In genomic region chr14:31829761-31830562, GRCm38 (mm10) we compare ENCODE assay signal across 8 mouse cellular contexts. TPM values are rescaled to one million over a fixed set of nuclear protein-coding genes. Genes with fewer than 3 reads are reported as not detected.
DNase-seq lines count a peak whose midpoint lies in the region; ATAC-seq and TF ChIP-seq lines count a peak whose summit lies in the region.

No protein-coding gene starts in this region.

- no peaks in the 10 kb centered on the region for H3K9me3 ChIP-seq in E14TG2a.4 (ENCODE audit: low read length)
- H3K9me3 ChIP-seq in forebrain, embryonic 14.5 days (replicated peaks; ENCODE audit: control insufficient read depth, low read length) = no peaks in the 10 kb centered on the region
- H3K9me3 ChIP-seq in lung, embryonic 16.5 days (ENCODE audit: control insufficient read depth, low read length) = no peaks in the 10 kb centered on the region

- peaks cover 54% of the 10 kb centered on the region for H3K4me1 ChIP-seq in E14TG2a.4 (replicated peaks; ENCODE audit: low read depth, low read length)
- H3K4me1 ChIP-seq in forebrain, embryonic 14.5 days (ENCODE audit: control insufficient read depth, insufficient read depth, low read length) = peaks cover 3% of the 10 kb centered on the region; the same call in 1 of the 2 replicates
- peaks cover 6% of the 10 kb centered on the region for H3K4me1 ChIP-seq in lung, embryonic 16.5 days (replicated peaks; ENCODE audit: control insufficient read depth, insufficient read depth, low read length)

- peak; percentile 60 for DNase-seq in cerebellum, adult 11 months
- peak; percentile 44 for DNase-seq in forebrain, embryonic 14.5 days (ENCODE audit: low spot score)
- DNase-seq in heart, postnatal 4 days = peak; percentile 59
- DNase-seq in layer of hippocampus, adult 9-11 months = peak; percentile 30
- DNase-seq in ovary, adult 18-20 months (ENCODE audit: low spot score) = peak; percentile 28
- peak; percentile 72 for DNase-seq in thymus, postnatal 0 days (ENCODE audit: low spot score)

- peak overlapping the region; percentile 81 for H3K9ac ChIP-seq in forebrain, embryonic 14.5 days (ENCODE audit: low read length)
- peak overlapping the region; percentile 83 for H3K9ac ChIP-seq in lung, embryonic 16.5 days (ENCODE audit: low read length)

- ATAC-seq in forebrain, embryonic 14.5 days = no peak
- ATAC-seq in lung, embryonic 16.5 days (ENCODE audit: low read depth) = peak; percentile 85

- WGBS in forebrain, embryonic 14.5 days = under 1% methylated on average over 73 of the region's 97 CpGs
- under 1% methylated on average over 80 of the region's 97 CpGs for WGBS in lung, embryonic 16.5 days

- no peaks in the 10 kb centered on the region for H3K36me3 ChIP-seq in E14TG2a.4 (ENCODE audit: insufficient read depth, low read length)
- no peaks in the 10 kb centered on the region for H3K36me3 ChIP-seq in forebrain, embryonic 14.5 days (ENCODE audit: control insufficient read depth, insufficient read depth, low read length)
- no peaks in the 10 kb centered on the region for H3K36me3 ChIP-seq in lung, embryonic 16.5 days (ENCODE audit: control insufficient read depth, insufficient read depth, low read length)

- TF ChIP-seq CTCF in E14TG2a.4 (conservative IDR thresholded peaks at IDR 0.05; ENCODE audit: low read length) = no peak

- H3K4me2 ChIP-seq in forebrain, embryonic 14.5 days (ENCODE audit: low read length) = peak overlapping the region; percentile 89
- H3K4me2 ChIP-seq in lung, embryonic 16.5 days (ENCODE audit: low read depth, low read length) = peak overlapping the region; percentile 68

- no peaks in the 10 kb centered on the region for H3K27me3 ChIP-seq in E14TG2a.4 (ENCODE audit: insufficient read depth, low read length)
- H3K27me3 ChIP-seq in forebrain, embryonic 14.5 days (replicated peaks; ENCODE audit: control insufficient read depth, insufficient read depth, low read length) = no peaks in the 10 kb centered on the region
- no peaks in the 10 kb centered on the region for H3K27me3 ChIP-seq in lung, embryonic 16.5 days (ENCODE audit: control insufficient read depth, insufficient read depth, low read depth, low read length)

- H3K27ac ChIP-seq in forebrain, embryonic 14.5 days (ENCODE audit: low read depth, low read length) = peak overlapping the region; percentile 94
- peak overlapping the region; percentile 92 for H3K27ac ChIP-seq in lung, embryonic 16.5 days (ENCODE audit: low read length)

- H3K4me3 ChIP-seq in E14TG2a.4 (replicated peaks; ENCODE audit: low read length) = peak overlapping the region; percentile 92
- peak overlapping the region; percentile 99 for H3K4me3 ChIP-seq in forebrain, embryonic 14.5 days (ENCODE audit: low read depth, low read length)
- H3K4me3 ChIP-seq in lung, embryonic 16.5 days (ENCODE audit: low read length) = peak overlapping the region; percentile 89

RNA-seq across cellular contexts. Expression of gene Ankrd28, which starts 0.5 kb away (rescaled TPM):
- polyA plus RNA-seq in forebrain, embryonic 14.5 days (2014; fragmentation: Nextera tagmentation; extraction: Ambion mirVana) = 9.2 and 10.6 TPM in 2 replicates
- total RNA-seq in heart, postnatal 4 days (2021) = 10 to 100 TPM; 48.8 to 52.3 TPM
- polyA plus RNA-seq in lung, embryonic 16.5 days (2015; fragmentation: Nextera tagmentation; extraction: Ambion mirVana) = 7.0 TPM in 2 replicates
- 9.2 and 11.1 TPM in 2 replicates for polyA plus RNA-seq in thymus, postnatal 0 days (2015; fragmentation: Nextera tagmentation; extraction: Ambion mirVana)
